In genomic region chr7:28544051-28544601, GRCm38 (mm10) we compare ENCODE assay signal across 8 mouse cellular contexts. TPM values are rescaled to one million over a fixed set of nuclear protein-coding genes. Genes with fewer than 3 reads are reported as not detected.
A peak's percentile ranks its signal among the peaks of the same experiment; 100 is the strongest.
DNase-seq lines count a peak whose midpoint lies in the region; ATAC-seq lines count a peak whose summit lies in the region.

No protein-coding gene starts in this region.

- no peaks in the 10 kb centered on the region for H3K36me3 ChIP-seq in forebrain, embryonic 10.5 days (replicated peaks)
- no peaks in the 10 kb centered on the region for H3K36me3 ChIP-seq in forebrain, embryonic 16.5 days (ENCODE audit: control insufficient read depth, insufficient read depth)
- no peaks in the 10 kb centered on the region for H3K36me3 ChIP-seq in forebrain, embryonic 11.5 days (ENCODE audit: control insufficient read depth, insufficient read depth, low read length)
- no peaks in the 10 kb centered on the region for H3K36me3 ChIP-seq in kidney, embryonic 14.5 days (ENCODE audit: control insufficient read depth, insufficient read depth, low read length)
- no peaks in the 10 kb centered on the region for H3K36me3 ChIP-seq in midbrain, embryonic 13.5 days

- no peak overlapping the region for H3K9ac ChIP-seq in forebrain, embryonic 16.5 days (replicated peaks; ENCODE audit: low read depth, low read length)
- no peak overlapping the region for H3K9ac ChIP-seq in forebrain, embryonic 11.5 days (ENCODE audit: low read length)
- no peak overlapping the region; the same call in 1 of the 2 replicates for H3K9ac ChIP-seq in kidney, embryonic 14.5 days (ENCODE audit: low read depth, low read length)
- no peak overlapping the region for H3K9ac ChIP-seq in midbrain, embryonic 13.5 days (replicated peaks)

- no peak overlapping the region for H3K4me2 ChIP-seq in forebrain, embryonic 16.5 days (ENCODE audit: low read length)
- peak overlapping the region; percentile 39 for H3K4me2 ChIP-seq in forebrain, embryonic 11.5 days (ENCODE audit: low read depth, low read length, severe bottlenecking)
- peak overlapping the region; percentile 45 for H3K4me2 ChIP-seq in kidney, embryonic 14.5 days (replicated peaks; ENCODE audit: low read depth, low read length)
- H3K4me2 ChIP-seq in midbrain, embryonic 13.5 days (replicated peaks): peak overlapping the region; percentile 50

- peak; percentile 46 for DNase-seq in forebrain, embryonic 10.5 days (ENCODE audit: extremely low spot score, low spot score)
- peak; percentile 63 for DNase-seq in forebrain, embryonic 11.5 days (ENCODE audit: low spot score)
- DNase-seq in thymus, postnatal 10 days (ENCODE audit: low spot score in 2 of 2): no peak
- no peak for DNase-seq in thymus, postnatal 4 days
- no peak for DNase-seq in MN1 (ENCODE audit: low spot score)

- H3K27me3 ChIP-seq in forebrain, embryonic 10.5 days (ENCODE audit: poor library complexity, severe bottlenecking): peaks cover 56% of the 10 kb centered on the region
- peaks cover 31% of the 10 kb centered on the region for H3K27me3 ChIP-seq in forebrain, embryonic 16.5 days (replicated peaks; ENCODE audit: control insufficient read depth, insufficient read depth, low read length)
- peaks cover 30% of the 10 kb centered on the region for H3K27me3 ChIP-seq in forebrain, embryonic 11.5 days (ENCODE audit: control insufficient read depth, insufficient read depth, low read length)
- H3K27me3 ChIP-seq in kidney, embryonic 14.5 days (ENCODE audit: control insufficient read depth, insufficient read depth, low read length): peaks cover 32% of the 10 kb centered on the region
- H3K27me3 ChIP-seq in midbrain, embryonic 13.5 days: peaks cover 55% of the 10 kb centered on the region

- ATAC-seq in forebrain, embryonic 16.5 days: no peak
- 0 out of 2 replicates have a peak, but pooled peaks have one; percentile 7 for ATAC-seq in forebrain, embryonic 11.5 days (replicated peaks; ENCODE audit: low FRiP score)
- peak; percentile 56 for ATAC-seq in kidney, embryonic 14.5 days (ENCODE audit: low FRiP score, low TSS enrichment)
- ATAC-seq in midbrain, embryonic 13.5 days: peak; percentile 54

- H3K9me3 ChIP-seq in forebrain, embryonic 10.5 days: no peaks in the 10 kb centered on the region
- no peaks in the 10 kb centered on the region for H3K9me3 ChIP-seq in forebrain, embryonic 16.5 days (ENCODE audit: control insufficient read depth, low read length)
- no peaks in the 10 kb centered on the region for H3K9me3 ChIP-seq in forebrain, embryonic 11.5 days (ENCODE audit: control insufficient read depth, low read length)
- no peaks in the 10 kb centered on the region for H3K9me3 ChIP-seq in kidney, embryonic 14.5 days (ENCODE audit: control insufficient read depth, low read length)
- H3K9me3 ChIP-seq in midbrain, embryonic 13.5 days: no peaks in the 10 kb centered on the region

- 4% methylated on average over 27 of the region's 27 CpGs for WGBS in forebrain, embryonic 10.5 days
- WGBS in forebrain, embryonic 16.5 days: 4% methylated on average over 25 of the region's 27 CpGs
- WGBS in forebrain, embryonic 11.5 days: 5% methylated on average over 26 of the region's 27 CpGs
- 3% methylated on average over 26 of the region's 27 CpGs for WGBS in kidney, embryonic 14.5 days
- WGBS in midbrain, embryonic 13.5 days: 1% methylated on average over 23 of the region's 27 CpGs

- peak overlapping the region; percentile 50 for H3K4me3 ChIP-seq in forebrain, embryonic 10.5 days
- no peak overlapping the region for H3K4me3 ChIP-seq in forebrain, embryonic 16.5 days (replicated peaks; ENCODE audit: low read length)
- H3K4me3 ChIP-seq in forebrain, embryonic 11.5 days (ENCODE audit: low read depth, low read length): peak overlapping the region; percentile 18; the same call in 1 of the 2 replicates
- peak overlapping the region; percentile 19; the same call in 1 of the 2 replicates for H3K4me3 ChIP-seq in kidney, embryonic 14.5 days (ENCODE audit: low read length)
- H3K4me3 ChIP-seq in midbrain, embryonic 13.5 days (replicated peaks): peak overlapping the region; percentile 23

- peaks cover 40% of the 10 kb centered on the region for H3K4me1 ChIP-seq in forebrain, embryonic 10.5 days
- peaks cover 8% of the 10 kb centered on the region for H3K4me1 ChIP-seq in forebrain, embryonic 16.5 days (replicated peaks; ENCODE audit: control insufficient read depth, insufficient read depth, low read length)
- H3K4me1 ChIP-seq in forebrain, embryonic 11.5 days (replicated peaks; ENCODE audit: control insufficient read depth, insufficient read depth, low read length): peaks cover 4% of the 10 kb centered on the region
- H3K4me1 ChIP-seq in kidney, embryonic 14.5 days (ENCODE audit: control insufficient read depth, insufficient read depth, low read length): peaks cover 16% of the 10 kb centered on the region
- H3K4me1 ChIP-seq in midbrain, embryonic 13.5 days (replicated peaks): peaks cover 24% of the 10 kb centered on the region

- H3K27ac ChIP-seq in forebrain, embryonic 10.5 days: peak overlapping the region; percentile 51
- no peak overlapping the region for H3K27ac ChIP-seq in forebrain, embryonic 16.5 days (ENCODE audit: low read length)
- H3K27ac ChIP-seq in forebrain, embryonic 11.5 days (ENCODE audit: low read depth, low read length): no peak overlapping the region
- H3K27ac ChIP-seq in kidney, embryonic 14.5 days (ENCODE audit: low read depth, low read length): no peak overlapping the region
- H3K27ac ChIP-seq in midbrain, embryonic 13.5 days: no peak overlapping the region

RNA-seq across cellular contexts. Expression of gene Nccrp1, which starts 2.9 kb away (rescaled TPM):
- polyA plus RNA-seq in forebrain, embryonic 10.5 days (2016; fragmentation: Nextera tagmentation; extraction: Ambion mirVana): not detected in 2 replicates
- not detected in 2 replicates for polyA plus RNA-seq in forebrain, embryonic 16.5 days (2015; fragmentation: Nextera tagmentation; extraction: Ambion mirVana)
- polyA plus RNA-seq in forebrain, embryonic 11.5 days (2014; fragmentation: Nextera tagmentation; extraction: Ambion mirVana): not detected in 2 replicates
- not detected in 2 replicates for polyA plus RNA-seq in kidney, embryonic 14.5 days (2014; fragmentation: Nextera tagmentation; extraction: Ambion mirVana)
- not detected in 2 replicates for polyA plus RNA-seq in midbrain, embryonic 13.5 days (2015; fragmentation: Nextera tagmentation; extraction: Ambion mirVana)

RNA-seq across cellular contexts. Expression of gene Sycn, which starts 3.4 kb away (rescaled TPM):
- not detected in 2 replicates for polyA plus RNA-seq in forebrain, embryonic 10.5 days (2016; fragmentation: Nextera tagmentation; extraction: Ambion mirVana)
- not detected in 2 replicates for polyA plus RNA-seq in forebrain, embryonic 16.5 days (2015; fragmentation: Nextera tagmentation; extraction: Ambion mirVana)
- polyA plus RNA-seq in forebrain, embryonic 11.5 days (2014; fragmentation: Nextera tagmentation; extraction: Ambion mirVana): not detected in 2 replicates
- not detected in 2 replicates for polyA plus RNA-seq in kidney, embryonic 14.5 days (2014; fragmentation: Nextera tagmentation; extraction: Ambion mirVana)
- not detected in 2 replicates for polyA plus RNA-seq in midbrain, embryonic 13.5 days (2015; fragmentation: Nextera tagmentation; extraction: Ambion mirVana)

RNA-seq across cellular contexts. Expression of gene Ifnl3, which starts 21.5 kb away (rescaled TPM):
- not detected in 2 replicates for polyA plus RNA-seq in forebrain, embryonic 10.5 days (2016; fragmentation: Nextera tagmentation; extraction: Ambion mirVana)
- not detected in 2 replicates for polyA plus RNA-seq in forebrain, embryonic 16.5 days (2015; fragmentation: Nextera tagmentation; extraction: Ambion mirVana)
- polyA plus RNA-seq in forebrain, embryonic 11.5 days (2014; fragmentation: Nextera tagmentation; extraction: Ambion mirVana): not detected in 2 replicates
- not detected in 2 replicates for polyA plus RNA-seq in kidney, embryonic 14.5 days (2014; fragmentation: Nextera tagmentation; extraction: Ambion mirVana)
- polyA plus RNA-seq in midbrain, embryonic 13.5 days (2015; fragmentation: Nextera tagmentation; extraction: Ambion mirVana): not detected in 2 replicates

RNA-seq across cellular contexts. Expression of gene Ifnl2, which starts 33.9 kb away (rescaled TPM):
- polyA plus RNA-seq in forebrain, embryonic 10.5 days (2016; fragmentation: Nextera tagmentation; extraction: Ambion mirVana): not detected in 2 replicates
- polyA plus RNA-seq in forebrain, embryonic 16.5 days (2015; fragmentation: Nextera tagmentation; extraction: Ambion mirVana): not detected in 2 replicates
- not detected in 2 replicates for polyA plus RNA-seq in forebrain, embryonic 11.5 days (2014; fragmentation: Nextera tagmentation; extraction: Ambion mirVana)
- polyA plus RNA-seq in kidney, embryonic 14.5 days (2014; fragmentation: Nextera tagmentation; extraction: Ambion mirVana): not detected in 2 replicates
- not detected in 2 replicates for polyA plus RNA-seq in midbrain, embryonic 13.5 days (2015; fragmentation: Nextera tagmentation; extraction: Ambion mirVana)

RNA-seq across cellular contexts. Expression of gene Samd4b, which starts 53.8 kb away (rescaled TPM):
- polyA plus RNA-seq in forebrain, embryonic 10.5 days (2016; fragmentation: Nextera tagmentation; extraction: Ambion mirVana): 29.9 and 30.7 TPM in 2 replicates
- polyA plus RNA-seq in forebrain, embryonic 16.5 days (2015; fragmentation: Nextera tagmentation; extraction: Ambion mirVana): 25.3 and 26.3 TPM in 2 replicates
- polyA plus RNA-seq in forebrain, embryonic 11.5 days (2014; fragmentation: Nextera tagmentation; extraction: Ambion mirVana): 40.7 and 41.1 TPM in 2 replicates
- 33.3 and 34.9 TPM in 2 replicates for polyA plus RNA-seq in kidney, embryonic 14.5 days (2014; fragmentation: Nextera tagmentation; extraction: Ambion mirVana)
- polyA plus RNA-seq in midbrain, embryonic 13.5 days (2015; fragmentation: Nextera tagmentation; extraction: Ambion mirVana): 20.0 and 25.7 TPM in 2 replicates

Comparison
In these comparisons a context has a peak if more than half of its experiments do, and no peak if none do; other contexts are left out.
1. DNase-seq: peak in forebrain, embryonic 10.5 days (single experiment) and forebrain, embryonic 11.5 days (single experiment); none in thymus, postnatal 10 days (0 of 2), thymus, postnatal 4 days (single experiment) and MN1 (single experiment).